Mouse (Mus musculus): ENCODE data around the gene Olfr1156.

Gene Olfr1156

GRCm38 (mm10) chr2:87953000-87953399 lies at the start of gene Olfr1156:
Gene Olfr1156 (minus strand): TSS chr2:87953100.
- DNase-seq (ENCODE audit: low spot score in 2 of 2): no peak

GRCm38 (mm10) chr2:87989813-87990212 lies 36.9 kb upstream of the Olfr1156 start, which contains the start of gene Olfr1158:
Gene Olfr1158 (plus strand): TSS chr2:87990113.
- DNase-seq (ENCODE audit: low spot score in 2 of 2): no peak

GRCm38 (mm10) chr2:87974563-87974962 lies 21.7 kb upstream of the Olfr1156 start, which contains the start of gene Olfr74:
Gene Olfr74 (minus strand): TSS chr2:87974663.
- no peak for DNase-seq (ENCODE audit: low spot score in 2 of 2)

GRCm38 (mm10) chr2:87968199-87968598 lies 15.3 kb upstream of the Olfr1156 start, which contains the start of gene Olfr1157:
Gene Olfr1157 (minus strand): TSS chr2:87968299.
- no peak for DNase-seq (ENCODE audit: low spot score in 2 of 2)

GRCm38 (mm10) chr2:87945037-87945436 lies 7.9 kb downstream of the Olfr1156 start, which contains the start of gene Olfr1155:
Gene Olfr1155 (minus strand): TSS chr2:87945137.
- no peak for DNase-seq (ENCODE audit: low spot score in 2 of 2)

- DNase-seq (ENCODE audit: low spot score in 2 of 2): no peak
Observed at GRCm38 (mm10) chr2:87905066-87905465, 47.8 kb downstream of the Olfr1156 start, which contains the start of gene Olfr1154. Gene Olfr1154 (minus strand): TSS chr2:87905166.
